Mouse (Mus musculus): Measurements from ENCODE around the gene Spag16.

DNA sequence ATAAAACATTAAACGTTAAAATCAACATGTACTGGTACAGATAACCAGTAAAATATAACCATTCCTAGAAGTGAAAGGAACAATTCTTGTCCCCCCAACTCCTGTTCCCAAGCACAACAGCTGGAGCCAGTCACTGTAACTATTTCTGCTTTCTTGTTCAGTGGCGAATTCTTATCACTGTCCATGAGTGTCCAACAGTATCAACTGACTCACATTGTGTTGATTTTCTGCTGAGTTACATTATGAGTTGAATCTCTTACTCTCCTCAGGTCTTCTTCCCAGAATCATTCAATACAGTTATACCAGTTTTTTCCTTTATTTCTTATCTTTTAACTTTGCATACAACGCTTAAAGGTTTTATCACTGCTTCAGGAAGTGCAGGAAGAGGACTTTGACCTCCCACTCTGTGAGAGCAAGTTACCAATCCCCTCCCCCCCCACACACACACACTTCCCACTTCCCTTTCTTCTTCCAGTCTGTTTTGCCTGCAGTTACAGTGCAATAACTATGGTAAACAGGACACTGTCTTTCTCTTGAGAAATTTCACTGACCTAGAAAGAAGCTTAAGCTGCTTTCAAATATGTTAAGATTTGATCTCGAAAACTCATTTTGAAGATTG, 353.5 kb downstream of the Spag16 start:
- TF ChIP-seq POLR2A (IDR thresholded peaks at IDR 0.05; ENCODE audit: borderline replicate concordance, extremely low read depth, low read depth, low read length) (no peak), CTCF (IDR thresholded peaks at IDR 0.05; ENCODE audit: insufficient read depth, low read length) (no peak)
